Mouse (Mus musculus): Measurements from ENCODE around the gene Ranbp10.

The Ranbp10 gene

DNA sequence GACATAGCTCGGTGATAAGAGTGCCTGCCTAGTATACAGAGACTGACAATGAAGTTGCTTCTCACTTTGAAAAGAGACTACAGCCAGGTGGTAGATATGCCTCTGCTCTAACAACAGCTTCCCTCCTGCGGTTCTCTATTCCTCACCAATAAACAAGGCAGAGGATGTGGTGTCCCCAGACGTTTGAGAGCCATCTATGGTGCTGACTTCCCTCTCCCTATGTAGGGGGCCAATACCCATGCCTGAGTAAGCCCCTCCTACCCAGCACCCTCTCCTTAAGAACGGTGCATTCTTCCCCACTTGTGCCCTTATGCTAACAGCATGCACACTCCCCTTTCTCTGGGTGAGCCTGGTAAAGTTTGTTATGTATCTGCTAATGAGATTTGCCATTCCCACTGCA is 38.2 kb downstream of the Ranbp10 start:
- no peak for DNase-seq (ENCODE audit: low spot score)

GRCm38 (mm10) chr8:105788241-105788640 is 38.9 kb downstream of the Ranbp10 start:
- DNase-seq (ENCODE audit: low spot score), result peak; percentile 37

- DNase-seq (ENCODE audit: low spot score), result no peak
These were observed 46.9 kb downstream of the Ranbp10 start for GRCm38 (mm10) chr8:105780298-105780697.

GRCm38 (mm10) chr8:105777833-105778232 is 49.3 kb downstream of the Ranbp10 start:
- DNase-seq (ENCODE audit: low spot score), result no peak

DNA sequence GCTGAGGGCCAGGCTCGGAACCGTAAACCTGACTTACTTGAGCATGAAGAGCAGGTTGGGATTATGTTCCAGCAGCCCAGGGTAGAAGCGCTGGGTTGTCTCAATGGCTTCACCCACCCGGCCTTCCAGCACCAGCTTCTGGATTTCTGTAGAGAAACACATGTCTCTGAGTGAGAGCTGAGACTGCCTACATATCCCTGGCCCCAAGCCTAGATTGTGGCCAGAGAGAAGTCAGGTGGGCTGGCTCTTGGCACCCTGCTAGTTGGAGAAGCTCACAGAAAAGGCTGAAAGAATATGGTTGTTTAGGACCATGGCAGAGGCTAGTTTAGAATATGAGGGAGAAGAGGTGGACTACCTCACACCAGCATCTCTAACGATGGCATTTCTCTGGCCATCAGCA is 52.7 kb downstream of the Ranbp10 start:
- DNase-seq (ENCODE audit: low spot score), result no peak

GRCm38 (mm10) chr8:105773441-105773861 is 53.7 kb downstream of the Ranbp10 start:
- no peak for DNase-seq (ENCODE audit: low spot score)

DNA sequence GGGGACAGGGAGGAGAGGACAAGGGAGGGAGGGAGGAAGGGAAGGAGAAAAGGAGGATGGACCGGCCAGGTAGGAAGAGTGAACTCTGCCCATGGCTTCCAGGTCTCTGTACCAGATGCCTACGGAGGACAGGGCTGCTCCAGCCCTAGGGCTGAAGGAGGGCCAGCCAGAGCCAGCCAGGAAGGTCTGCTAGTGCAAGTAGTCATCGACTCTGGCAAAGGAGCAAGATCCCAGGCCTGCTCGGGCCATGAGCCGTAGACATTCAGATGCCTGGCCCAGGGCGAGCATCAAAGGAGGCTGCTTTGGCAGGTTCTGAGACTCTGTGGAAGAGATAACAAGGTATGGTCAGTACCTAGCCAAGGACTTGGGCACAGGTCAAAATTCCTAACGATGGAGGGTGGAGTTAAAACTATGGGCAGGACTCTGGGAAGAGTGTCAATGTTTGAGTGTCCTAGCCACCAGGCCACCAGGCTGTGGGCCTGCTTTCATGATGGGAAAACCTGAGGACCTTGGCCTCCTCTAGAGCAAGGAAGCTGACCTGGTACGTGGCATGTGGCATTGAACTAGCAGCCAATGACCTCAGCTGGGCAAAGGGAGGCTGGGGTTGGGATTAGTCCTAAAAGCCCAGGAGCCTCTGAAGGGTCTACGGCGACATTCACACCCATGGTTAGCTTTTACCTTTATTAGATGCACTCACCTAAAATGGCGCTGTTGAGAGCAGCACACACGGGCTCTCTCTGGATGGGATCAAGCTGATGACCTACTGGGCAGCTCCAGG is 55.6 kb downstream of the Ranbp10 start:
- DNase-seq (ENCODE audit: low spot score), result no peak

DNA sequence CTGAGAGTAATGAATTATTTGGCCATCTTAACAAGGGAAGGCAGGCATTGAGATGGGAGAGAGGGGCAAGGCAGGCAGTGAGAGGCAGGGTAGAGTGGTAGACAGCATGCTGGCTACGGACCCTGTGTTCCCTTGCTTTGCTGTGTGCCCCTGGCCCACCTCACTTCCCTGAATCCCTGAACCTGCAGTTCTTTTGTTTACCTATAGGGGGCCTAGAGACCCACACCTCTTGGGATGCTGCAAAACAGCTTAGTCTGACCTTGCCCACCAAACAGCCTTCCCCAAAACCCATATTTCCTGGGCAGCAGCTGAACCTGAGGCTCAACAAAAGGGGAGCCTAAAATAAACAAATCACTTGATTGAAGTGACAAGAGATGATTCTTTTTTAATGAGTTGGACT is 56.5 kb downstream of the Ranbp10 start:
- no peak for DNase-seq (ENCODE audit: low spot score)

DNA sequence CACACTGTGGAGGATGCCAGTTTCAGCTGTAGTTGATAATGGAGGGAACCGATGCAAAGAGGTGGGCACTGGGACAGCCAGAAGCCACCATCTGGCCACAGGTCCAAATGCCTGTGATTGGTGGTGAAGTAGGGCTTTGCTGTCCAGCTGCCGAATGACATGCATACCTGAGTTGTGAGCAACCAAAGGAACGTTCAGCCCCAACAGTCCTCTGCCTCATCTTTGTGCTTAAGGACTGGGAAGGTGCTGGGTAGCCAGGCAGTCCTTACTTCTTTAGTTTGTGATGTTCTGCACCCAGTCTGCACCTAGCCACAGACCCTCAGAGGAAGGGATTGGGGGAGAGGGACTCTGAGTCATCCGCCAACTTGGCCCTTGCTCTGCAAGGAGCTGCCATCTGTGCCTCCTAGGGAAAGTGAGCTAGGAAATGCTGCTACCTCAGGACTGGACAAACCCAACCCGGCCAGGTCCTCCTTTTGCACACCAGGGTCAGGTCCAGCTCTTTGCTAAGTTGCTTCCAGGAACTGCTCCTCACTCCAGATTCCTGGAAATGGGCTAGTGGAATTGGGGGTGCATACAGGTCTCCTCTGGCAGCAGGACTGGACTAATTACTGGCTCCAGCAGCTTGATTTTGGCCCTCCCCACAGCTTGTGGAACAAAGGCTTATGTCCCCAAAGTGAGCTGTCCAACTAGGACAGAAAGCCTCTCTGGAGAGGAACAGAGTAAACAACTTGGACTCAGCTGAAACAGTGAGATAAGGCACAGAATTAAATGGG is 58.5 kb downstream of the Ranbp10 start:
- DNase-seq (ENCODE audit: low spot score), result no peak

DNA sequence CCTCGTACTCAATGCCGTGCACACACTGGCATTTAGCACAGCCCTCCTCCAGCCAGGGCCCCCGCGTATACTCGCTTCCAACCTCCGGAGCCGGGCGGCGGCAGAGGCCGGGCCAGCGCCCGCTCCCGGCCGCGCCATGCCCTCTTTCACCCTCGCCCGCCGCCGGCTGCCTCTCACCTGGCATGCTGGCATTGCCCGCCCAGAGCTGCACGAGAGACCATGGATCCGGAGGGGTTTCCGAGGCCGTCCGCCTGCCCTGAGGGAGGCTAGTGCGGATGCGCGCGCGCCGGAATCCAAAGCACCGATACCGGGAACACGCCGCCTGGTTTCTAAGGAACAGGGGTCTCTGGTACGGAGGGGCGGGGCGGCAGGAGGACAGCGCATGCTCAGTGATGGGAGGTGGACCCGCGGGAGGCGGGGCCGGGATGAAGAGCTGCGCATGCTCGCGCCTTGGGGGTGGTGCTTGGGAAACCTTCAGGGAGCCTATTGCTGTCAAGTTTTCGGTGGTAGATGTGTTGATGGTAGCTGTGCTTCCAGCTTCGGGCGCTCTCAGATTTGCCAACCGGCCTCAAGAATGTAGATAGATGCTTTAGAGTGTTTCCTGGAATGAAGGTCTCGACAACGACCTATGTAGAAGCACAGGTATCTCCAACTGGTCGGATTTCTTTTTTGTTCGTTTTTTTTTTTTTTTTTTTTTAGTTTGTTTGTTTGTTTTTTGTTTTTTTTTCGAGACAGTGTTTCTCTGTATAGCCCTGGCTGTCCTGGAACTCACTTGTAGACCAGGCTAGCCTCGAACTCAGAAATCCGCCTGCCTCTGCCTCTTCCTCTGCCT is 68.7 kb downstream of the Ranbp10 start, which contains the start of gene Gfod2:
Gene Gfod2 (minus strand): TSS at position 388 of the 832 bp plus-strand sequence.
- peak; percentile 97 for DNase-seq (ENCODE audit: low spot score)

- no peak for DNase-seq (ENCODE audit: low spot score)
These were observed 69.3 kb downstream of the Ranbp10 start for GRCm38 (mm10) chr8:105757796-105758276.

- no peak for DNase-seq (ENCODE audit: low spot score)
These were observed 72.5 kb downstream of the Ranbp10 start for GRCm38 (mm10) chr8:105754688-105755087.

- no peak for DNase-seq (ENCODE audit: low spot score)
These were observed 73.2 kb downstream of the Ranbp10 start for GRCm38 (mm10) chr8:105753916-105754315.

DNA sequence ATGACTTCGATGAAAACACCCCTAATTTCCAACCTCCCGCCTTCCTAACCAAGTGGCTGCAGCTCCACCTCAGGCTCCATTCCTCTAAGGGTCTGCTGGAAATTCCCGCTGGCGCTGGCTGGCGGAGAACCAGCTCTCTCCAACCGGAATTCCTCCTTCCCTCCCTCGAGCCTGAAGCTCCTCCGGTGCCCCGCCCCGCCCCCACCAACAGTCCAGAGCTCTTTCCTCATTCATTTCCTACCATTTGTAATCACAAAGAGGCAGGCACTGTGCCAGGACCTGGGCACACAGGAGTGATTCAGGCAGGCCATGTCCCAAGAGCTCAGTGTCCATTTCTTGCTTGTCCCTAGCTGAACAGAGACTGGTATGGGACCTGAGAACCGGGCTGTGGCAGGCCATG is 76.5 kb downstream of the Ranbp10 start:
- DNase-seq (ENCODE audit: low spot score), result peak; percentile 51

DNA sequence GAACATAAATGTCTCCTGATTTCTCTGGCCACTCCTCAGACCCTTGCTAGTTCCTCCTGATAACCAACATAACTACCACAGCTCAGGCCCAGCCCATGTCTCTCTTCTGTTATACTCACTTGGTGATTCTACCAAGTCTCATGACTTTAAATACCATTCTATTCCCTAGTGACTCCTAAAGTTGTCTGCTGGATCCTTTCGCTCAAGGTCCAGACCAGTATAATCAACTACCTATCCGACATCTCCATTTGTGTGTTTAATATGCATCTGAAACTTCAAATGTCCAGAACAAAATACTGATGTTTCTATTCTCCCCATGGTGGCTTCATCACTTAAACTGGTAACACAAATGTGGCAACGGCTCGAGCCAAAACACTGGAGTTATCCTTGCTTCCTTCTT is 83.8 kb downstream of the Ranbp10 start:
- no peak for DNase-seq (ENCODE audit: low spot score)

DNA sequence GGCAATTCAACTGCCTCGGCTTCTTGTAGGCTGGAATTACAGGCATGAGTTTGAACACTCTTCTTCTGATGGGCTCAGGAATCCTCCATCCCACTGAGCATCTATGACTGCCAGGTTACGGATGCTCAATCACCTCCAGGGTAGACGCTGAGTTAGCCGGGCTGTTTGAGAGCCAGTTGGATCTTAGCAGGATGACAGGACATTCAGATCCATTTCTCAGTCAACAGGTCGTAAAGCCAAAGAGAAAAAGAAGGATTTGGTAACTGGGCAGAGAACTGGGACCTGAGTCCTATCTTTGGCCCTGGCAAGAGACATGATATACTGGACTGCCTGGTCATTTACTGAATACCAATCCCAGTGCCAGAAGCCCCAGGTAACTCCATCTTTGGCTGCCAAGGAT is 87.9 kb downstream of the Ranbp10 start:
- DNase-seq (ENCODE audit: low spot score), result no peak

- DNase-seq (ENCODE audit: low spot score), result no peak
These were observed 95.0 kb downstream of the Ranbp10 start for GRCm38 (mm10) chr8:105732186-105732585.

GRCm38 (mm10) chr8:105727397-105728124 is 99.6 kb downstream of the Ranbp10 start:
- DNase-seq (ENCODE audit: low spot score), result no peak

DNA sequence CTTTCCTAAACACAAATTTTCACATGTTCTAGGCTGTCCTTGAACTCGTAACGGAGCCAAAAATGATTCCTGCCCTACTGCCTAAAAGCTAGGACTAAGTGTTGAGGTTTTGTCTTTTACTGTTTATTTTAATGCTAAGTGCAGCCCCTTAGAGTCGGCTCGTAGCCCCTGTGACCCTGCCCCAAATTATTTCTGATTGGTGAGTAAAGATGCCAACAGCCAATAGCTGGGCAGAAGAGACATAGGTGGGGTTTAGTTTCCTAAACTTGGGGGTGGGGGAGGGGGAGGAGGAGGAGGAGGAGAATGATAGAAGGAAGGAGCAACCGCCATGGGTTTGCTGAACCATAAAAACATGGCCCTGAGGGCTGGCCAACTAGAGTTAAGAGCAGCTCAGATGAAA is 101.4 kb downstream of the Ranbp10 start:
- DNase-seq (ENCODE audit: low spot score), result no peak

- no peak for DNase-seq (ENCODE audit: low spot score)
These were observed 104.3 kb downstream of the Ranbp10 start for GRCm38 (mm10) chr8:105722861-105723260.

DNA sequence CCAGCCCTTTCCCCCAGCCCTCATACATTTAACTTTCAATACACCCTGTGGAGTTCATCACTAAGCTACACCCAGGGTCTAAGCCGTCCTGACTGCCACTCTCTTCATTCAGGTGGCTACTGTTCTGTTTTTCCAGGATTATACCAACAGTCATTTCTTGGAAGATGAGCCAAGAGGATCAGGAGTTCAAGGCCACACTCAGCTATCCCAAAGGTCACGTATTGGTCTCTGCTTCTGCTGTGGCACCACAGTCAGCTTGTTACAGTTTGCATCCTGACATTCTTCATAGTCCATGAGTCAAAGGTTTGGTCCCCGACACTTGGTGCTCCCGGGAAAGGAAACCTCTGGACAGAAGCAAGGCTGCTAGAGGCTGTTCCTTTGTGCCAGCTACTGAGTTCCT is 107.5 kb downstream of the Ranbp10 start:
- no peak for DNase-seq (ENCODE audit: low spot score)
